Mouse (Mus musculus) heart, adult 2 months (tissue): Measurements from ENCODE around the gene Prss2. TPM values are rescaled to one million over a fixed set of nuclear protein-coding genes. Genes with fewer than 3 reads are reported as not detected.

Experiments used
- DNase-seq, 2 experiments: peaks; one replicate each; pipeline ENCODE4 v3.0.0; 2021
- H3K27ac ChIP-seq: fragments of 200-600 bp; 2 replicates; pipeline ENCODE4 v1.8.1; 2022
- H3K27me3 ChIP-seq: fragments of 200-500 bp; 2 replicates; pipeline ENCODE4 v1.6.1; 2012; ENCODE audit warnings: mild to moderate bottlenecking, low read length, inconsistent platforms, mixed read lengths; ENCODE audit not compliant: control insufficient read depth, insufficient read depth
- H3K36me3 ChIP-seq: fragments of 200-500 bp; 2 replicates; pipeline ENCODE4 v1.6.1; 2012; ENCODE audit warnings: low read length, inconsistent platforms; ENCODE audit not compliant: control insufficient read depth, insufficient read depth
- H3K4me1 ChIP-seq: fragments of 200-500 bp; 2 replicates; pipeline ENCODE4 v1.6.1; 2011; ENCODE audit warnings: low read length; ENCODE audit not compliant: control insufficient read depth, insufficient read depth
- H3K4me3 ChIP-seq: fragments of 200-600 bp; 2 replicates; pipeline ENCODE4 v1.8.1; 2022
- H3K79me2 ChIP-seq: fragments of 200-500 bp; replicated peaks from 2 replicates; pipeline ENCODE4 v1.6.1; 2012; ENCODE audit warnings: mild to moderate bottlenecking, inconsistent platforms, low read length, moderate library complexity, mixed read lengths; ENCODE audit not compliant: control insufficient read depth, insufficient read depth
- H3K9ac ChIP-seq: fragments of 200-500 bp; 2 replicates; pipeline ENCODE4 v1.6.1; 2012; ENCODE audit warnings: low read depth, mild to moderate bottlenecking, control low read depth, inconsistent platforms, low read length, mixed read lengths
- CTCF ChIP-seq: fragments of 200-600 bp; IDR thresholded peaks from 2 replicates; pipeline ENCODE4 v1.8.1; 2022; ENCODE audit warnings: antibody characterized with exemption, mild to moderate bottlenecking, moderate library complexity
- EP300 ChIP-seq: fragments of 200-500 bp; IDR thresholded peaks from 2 replicates; pipeline ENCODE4 v1.6.1; 2011; ENCODE audit warnings: low read depth, low read length, control low read depth; ENCODE audit not compliant: insufficient read depth
- POLR2A ChIP-seq: fragments of 200-500 bp; IDR thresholded peaks from 2 replicates; pipeline ENCODE4 v1.6.1; 2011; ENCODE audit warnings: mild to moderate bottlenecking, low read depth, low read length, control low read depth; ENCODE audit not compliant: insufficient read depth
- WGBS: fragments of 180-500 bp; shearing (Covaris S2); methylation state at CpG from one replicate; pipeline ENCODE4 v1.1.7; 2018; 5-methylcytosine and 5-hydroxymethylcytosine counted together
- intact Hi-C: fragments of 180-260 bp; cut with DNase I; formaldehyde crosslinking; loops from one replicate; pipeline ENCODE4 v1.15.1; 2025
- long read RNA-seq: library from polyadenylated mRNA; stranded (forward); transcript quantifications from one replicate; pipeline ENCODE4 v2.0.0, GENCODE M21; 2021
- polyA plus RNA-seq: library from polyadenylated mRNA; depleted of rRNA; stranded (reverse); fragments of >200 nt; gene quantifications from 2 replicates; pipeline ENCODE4 v1.2.3, GENCODE M21; 2012; rRNA removed
- total RNA-seq, 2 experiments: library from RNA; stranded (reverse); gene quantifications; 2 replicates each; pipeline ENCODE4 v1.2.3; 2021

The Prss2 gene
- not detected for total RNA-seq
- 0.67 TPM in 1 of 2 replicates, not detected in the other for polyA plus RNA-seq
- long read RNA-seq: 0 reads

- Histone ChIP-seq H3K4me1 (no peaks in the 10 kb centered on the region), H3K27me3 (no peaks in the 10 kb centered on the region), H3K27ac (no peak within 1 kb of the TSS), H3K9ac (no peak within 1 kb of the TSS), H3K79me2 (no peaks in the 10 kb centered on the region), H3K36me3 (no peaks in the 10 kb centered on the region), H3K4me3 (no peak within 1 kb of the TSS)
- no peak for DNase-seq
- intact Hi-C loops: loop anchor here (10.0 kb wide), 1 partner anchor 467 kb away; no protein-coding TSS in a partner anchor
- WGBS: 50% methylated on average over 1 of the region's 1 CpGs
- TF ChIP-seq POLR2A (no peak), CTCF (no peak), EP300 (no peak)
These were observed at the start of gene Prss2 for GRCm38 (mm10) chr6:41521487-41521886. TSS of gene Prss2 (plus strand) at chr6:41521787.

GRCm38 (mm10) chr6:41499374-41499773, 22.2 kb upstream of the Prss2 start:
- Histone ChIP-seq H3K36me3 (no peaks in the 10 kb centered on the region), H3K4me1 (no peaks in the 10 kb centered on the region), H3K27ac (no peak overlapping the region), H3K4me3 (no peak overlapping the region), H3K27me3 (no peaks in the 10 kb centered on the region), H3K9ac (no peak overlapping the region), H3K79me2 (no peaks in the 10 kb centered on the region)
- TF ChIP-seq EP300 (no peak), POLR2A (no peak), CTCF (no peak)
- 69% methylated on average over 3 of the region's 3 CpGs for WGBS
- DNase-seq: no peak
- intact Hi-C loops: no loop called here

GRCm38 (mm10) chr6:41504915-41505314, 16.7 kb upstream of the Prss2 start:
- Histone ChIP-seq H3K9ac (no peak overlapping the region), H3K79me2 (no peaks in the 10 kb centered on the region), H3K4me3 (no peak overlapping the region), H3K27me3 (no peaks in the 10 kb centered on the region), H3K27ac (no peak overlapping the region), H3K36me3 (no peaks in the 10 kb centered on the region), H3K4me1 (no peaks in the 10 kb centered on the region)
- TF ChIP-seq EP300: no peak
- no peak for TF ChIP-seq POLR2A
- no peak for TF ChIP-seq CTCF
- no peak for DNase-seq
- WGBS: 64% methylated on average over 2 of the region's 2 CpGs
- intact Hi-C loops: no loop called here

- 67% methylated on average over 6 of the region's 6 CpGs for WGBS
- no peak overlapping the region for H3K4me3 ChIP-seq
- no peak for DNase-seq
- no peaks in the 10 kb centered on the region for H3K4me1 ChIP-seq
- H3K36me3 ChIP-seq: no peaks in the 10 kb centered on the region
- H3K27ac ChIP-seq: no peak overlapping the region
- no peaks in the 10 kb centered on the region for H3K79me2 ChIP-seq
- no peaks in the 10 kb centered on the region for H3K27me3 ChIP-seq
- no peak overlapping the region for H3K9ac ChIP-seq
- intact Hi-C loops: no loop called here
- peak; percentile 55 for TF ChIP-seq CTCF
- no peak for TF ChIP-seq POLR2A
- no peak for TF ChIP-seq EP300
These were observed 16.3 kb upstream of the Prss2 start for GRCm38 (mm10) chr6:41505323-41505722.

GRCm38 (mm10) chr6:41518017-41518524, 3.5 kb upstream of the Prss2 start:
- no peak for DNase-seq
- Histone ChIP-seq H3K79me2 (no peaks in the 10 kb centered on the region), H3K9ac (no peak overlapping the region), H3K36me3 (no peaks in the 10 kb centered on the region), H3K27me3 (no peaks in the 10 kb centered on the region), H3K27ac (no peak overlapping the region), H3K4me1 (no peaks in the 10 kb centered on the region), H3K4me3 (no peak overlapping the region)
- intact Hi-C loops: no loop called here
- TF ChIP-seq POLR2A (no peak), EP300 (no peak), CTCF (no peak)
- 49% methylated on average over 6 of the region's 6 CpGs for WGBS

- no peak overlapping the region for H3K27ac ChIP-seq
- no peaks in the 10 kb centered on the region for H3K79me2 ChIP-seq
- H3K9ac ChIP-seq: no peak overlapping the region
- intact Hi-C loops: loop anchor here (5.0 to 10.0 kb wide), 2 partner anchors 264 to 472 kb away; no protein-coding TSS in a partner anchor
- no peak for TF ChIP-seq POLR2A
- no peak for TF ChIP-seq EP300
- TF ChIP-seq CTCF: no peak
- H3K4me1 ChIP-seq: no peaks in the 10 kb centered on the region
- H3K4me3 ChIP-seq: no peak overlapping the region
- no peaks in the 10 kb centered on the region for H3K36me3 ChIP-seq
- no peaks in the 10 kb centered on the region for H3K27me3 ChIP-seq
- no peak for DNase-seq
These were observed 4.9 kb downstream of the Prss2 start for GRCm38 (mm10) chr6:41526453-41526852.
